Mouse (Mus musculus) gastrocnemius, postnatal 25 days (tissue): ENCODE results near the gene Nlgn1. TPM values are rescaled to one million over a fixed set of nuclear protein-coding genes. Genes with fewer than 3 reads are reported as not detected.
"Not testable (repeated sequence)": the region's sequence is repeated elsewhere in the genome, so short reads cannot be mapped to it uniquely, and the experiment has no call there.

Experiments
- DNase-seq: peaks from one replicate; pipeline ENCODE4 v3.0.0; 2022
- total RNA-seq, 2 experiments: library from RNA; stranded (reverse); gene quantifications; 1 replicate in 1 of 2; 2 replicates in 1 of 2; pipeline ENCODE4 v1.2.3; 2021

Nlgn1 gene
- total RNA-seq, 2 experiments from 2014 or later, result 0.26 TPM; not detected in 1

DNA sequence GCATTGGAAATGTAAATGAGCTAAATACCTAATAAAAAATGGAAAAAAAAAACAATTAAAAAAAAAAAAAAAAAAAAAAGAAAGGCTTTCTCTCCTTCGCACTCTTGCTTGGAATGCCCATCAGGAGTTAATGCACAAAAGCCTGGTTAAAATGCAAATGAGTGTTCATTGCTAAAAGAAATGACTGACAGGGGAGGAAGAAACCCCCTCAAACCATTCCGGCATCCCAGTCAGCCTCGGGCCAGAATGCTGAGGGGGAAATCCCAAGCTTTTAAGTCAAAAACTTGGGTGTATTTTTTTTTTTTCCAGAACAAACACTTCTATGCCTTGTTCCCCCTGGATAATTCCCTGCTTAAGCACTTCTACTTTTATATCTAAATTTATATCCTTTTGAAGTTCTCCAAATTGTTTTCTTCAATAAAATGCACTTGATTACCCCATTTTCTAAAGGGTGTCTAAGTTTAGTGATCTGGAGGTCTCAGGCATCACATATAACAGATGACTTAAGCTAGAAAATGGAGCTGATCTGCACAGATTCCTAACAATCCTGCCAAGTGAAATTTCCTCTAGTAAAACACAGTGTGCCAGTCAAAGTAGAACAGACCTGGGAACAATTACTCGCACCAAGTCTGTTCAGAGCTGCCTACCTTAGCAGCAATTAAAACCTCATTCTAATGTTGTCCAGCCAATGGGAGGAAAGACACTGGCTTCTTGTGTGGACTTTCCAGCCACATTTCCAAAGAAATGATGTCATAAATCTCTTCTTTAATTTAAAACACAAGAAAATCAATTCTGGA, 686.2 kb downstream of the Nlgn1 start:
- DNase-seq, result no peak

GRCm38 (mm10) chr3:25629198-25629597, 703.1 kb downstream of the Nlgn1 start:
- DNase-seq, result no peak

DNA sequence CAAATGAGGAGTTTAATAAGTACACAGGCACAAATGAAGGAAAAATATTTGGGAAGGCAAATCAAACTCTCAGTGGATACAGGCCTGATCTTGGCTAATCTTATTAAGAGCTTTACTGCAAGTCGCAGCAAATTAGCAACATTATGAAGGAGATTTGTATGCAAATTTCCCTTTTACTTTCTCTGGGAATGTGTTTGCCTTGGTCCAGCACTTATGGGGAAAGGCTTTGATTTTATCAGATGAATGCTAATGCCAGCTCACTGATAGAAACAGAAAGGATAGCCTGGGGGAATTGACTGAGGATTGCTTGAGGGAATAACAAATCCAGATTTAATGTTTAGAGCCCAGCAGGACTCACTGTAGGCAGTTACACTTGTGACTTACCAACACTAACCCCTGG, 725.7 kb downstream of the Nlgn1 start:
- no peak for DNase-seq

- DNase-seq, result no peak
Measured at GRCm38 (mm10) chr3:25597513-25597912, 734.7 kb downstream of the Nlgn1 start.

- DNase-seq, result no peak
Measured at GRCm38 (mm10) chr3:25575526-25575925, 756.7 kb downstream of the Nlgn1 start.

GRCm38 (mm10) chr3:25574840-25575239, 757.4 kb downstream of the Nlgn1 start:
- DNase-seq, result no peak

GRCm38 (mm10) chr3:25558513-25558912, 773.7 kb downstream of the Nlgn1 start:
- DNase-seq, result not testable (repeated sequence)

DNA sequence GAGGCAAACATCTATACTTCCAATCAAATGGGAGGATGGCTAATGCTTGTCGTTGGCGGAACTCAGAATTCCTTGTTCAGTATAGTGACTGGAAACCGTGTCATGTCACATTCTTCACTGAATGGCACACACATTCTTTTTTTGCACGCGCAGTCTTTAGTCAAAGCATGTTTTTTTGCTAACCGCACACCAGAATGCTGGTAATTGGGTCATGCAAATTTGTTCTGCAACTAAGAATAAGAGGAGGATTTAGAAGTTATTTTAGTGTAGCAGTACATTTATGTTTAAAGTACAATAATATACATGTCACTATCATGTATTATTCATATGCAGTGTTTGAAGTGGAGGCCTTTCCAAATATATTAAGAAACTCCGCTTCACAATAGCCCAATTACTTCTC, 783.2 kb downstream of the Nlgn1 start:
- not testable (repeated sequence) for DNase-seq

GRCm38 (mm10) chr3:25524236-25524635, 808.0 kb downstream of the Nlgn1 start:
- DNase-seq, result not testable (repeated sequence)

DNA sequence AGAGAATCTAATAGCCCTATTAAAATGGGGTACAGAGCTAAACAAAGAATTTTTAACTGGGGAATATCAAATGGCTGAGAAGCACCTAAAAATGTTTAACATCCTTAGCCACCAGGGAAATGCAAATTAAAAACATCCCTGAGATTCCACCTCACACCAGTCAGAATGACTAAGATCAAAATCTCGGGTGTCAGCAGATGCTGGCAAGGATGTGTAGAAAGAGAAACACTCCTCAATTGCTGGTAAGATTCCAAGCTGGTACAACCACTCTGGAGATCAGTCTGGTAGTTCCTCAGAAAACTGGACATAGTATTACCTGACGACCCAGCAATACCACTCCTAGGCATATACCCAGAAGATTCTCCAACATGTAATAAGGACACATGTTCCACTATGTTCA, 869.2 kb downstream of the Nlgn1 start:
- no peak for DNase-seq

DNA sequence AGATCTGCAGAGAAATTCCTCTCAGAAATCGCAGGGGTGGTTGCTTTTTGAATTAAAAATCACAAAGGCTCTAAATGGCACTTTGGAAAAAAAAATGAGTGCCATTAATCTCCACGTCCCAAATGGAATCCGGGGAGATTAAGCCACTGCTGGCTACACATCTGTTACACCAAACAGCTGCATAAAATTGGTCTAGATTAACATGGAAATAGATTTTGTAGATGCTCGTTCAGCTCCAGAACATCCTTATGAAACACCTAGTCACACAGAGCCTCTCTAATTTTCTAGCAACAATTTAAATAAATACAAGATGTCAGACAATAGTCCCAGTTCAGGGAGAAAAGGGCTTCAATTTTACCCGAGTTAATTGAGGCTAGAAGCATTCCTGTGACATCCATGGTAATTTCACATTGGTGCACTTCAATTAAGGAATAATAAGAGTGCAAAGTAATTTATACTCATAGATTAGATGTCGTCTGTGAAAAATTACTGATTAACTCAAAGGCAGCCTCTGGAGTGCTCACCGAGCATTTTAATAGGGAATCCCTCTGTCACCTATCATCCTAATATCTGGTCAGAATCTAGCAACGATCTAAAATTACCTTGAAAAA, 875.9 kb downstream of the Nlgn1 start:
- DNase-seq, result no peak

DNA sequence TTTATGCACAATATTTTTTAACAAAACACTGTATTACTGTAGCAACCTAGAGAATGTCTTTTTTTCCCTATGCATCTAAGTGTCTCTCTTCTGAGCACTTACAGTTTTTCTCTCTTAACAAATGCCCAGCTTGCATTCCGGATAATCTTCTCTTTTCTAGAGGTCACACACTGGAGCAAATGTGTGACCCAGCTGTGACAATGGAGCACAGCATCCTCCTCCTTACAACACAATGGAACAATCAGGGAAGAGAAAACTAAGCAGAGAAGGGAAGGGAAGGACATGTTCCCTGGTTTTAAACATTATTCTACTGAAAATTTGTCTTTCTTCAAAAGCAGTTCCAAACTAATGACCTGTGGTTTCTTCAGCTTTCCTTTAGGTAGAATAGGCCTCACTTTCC, 879.9 kb downstream of the Nlgn1 start:
- no peak for DNase-seq

GRCm38 (mm10) chr3:25450471-25450870, 881.8 kb downstream of the Nlgn1 start:
- no peak for DNase-seq

DNA sequence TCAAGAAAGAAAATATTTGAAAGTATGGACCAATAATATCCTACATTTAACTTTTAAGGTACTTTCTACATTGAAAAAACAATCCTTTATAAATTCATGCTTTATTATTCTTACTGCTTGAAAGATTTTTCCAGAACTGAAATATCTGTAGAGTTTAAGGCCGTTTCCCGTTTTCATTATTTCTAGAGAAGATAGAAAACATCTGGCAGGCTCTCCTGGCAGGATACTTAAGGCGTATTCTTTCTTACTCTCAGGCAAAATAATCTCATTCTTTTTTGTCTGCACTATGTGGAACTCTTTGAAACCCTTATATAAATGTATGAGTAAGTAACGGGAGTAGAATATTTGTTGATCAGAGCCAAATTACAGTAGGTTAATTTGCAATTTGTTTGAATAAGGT, 882.9 kb downstream of the Nlgn1 start:
- DNase-seq, result no peak

DNA sequence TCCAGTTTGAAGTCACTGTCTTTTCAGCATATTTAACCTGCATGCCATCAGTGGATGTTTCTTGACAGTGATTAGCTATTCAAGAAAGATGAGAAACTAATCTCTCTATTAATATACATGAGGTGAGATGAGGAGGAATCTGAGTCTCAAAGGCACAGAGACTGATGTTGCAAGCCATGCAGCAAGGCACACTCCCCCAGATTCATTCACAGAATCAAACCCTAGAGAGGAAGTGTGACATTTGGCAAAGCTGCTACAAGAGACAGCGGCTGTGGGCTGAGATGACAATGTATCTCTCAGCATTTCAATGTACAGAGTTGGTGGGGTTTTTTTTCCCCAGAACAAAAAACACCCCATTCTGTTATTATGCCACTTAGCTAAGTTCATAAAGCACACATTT, 885.1 kb downstream of the Nlgn1 start:
- no peak for DNase-seq

DNA sequence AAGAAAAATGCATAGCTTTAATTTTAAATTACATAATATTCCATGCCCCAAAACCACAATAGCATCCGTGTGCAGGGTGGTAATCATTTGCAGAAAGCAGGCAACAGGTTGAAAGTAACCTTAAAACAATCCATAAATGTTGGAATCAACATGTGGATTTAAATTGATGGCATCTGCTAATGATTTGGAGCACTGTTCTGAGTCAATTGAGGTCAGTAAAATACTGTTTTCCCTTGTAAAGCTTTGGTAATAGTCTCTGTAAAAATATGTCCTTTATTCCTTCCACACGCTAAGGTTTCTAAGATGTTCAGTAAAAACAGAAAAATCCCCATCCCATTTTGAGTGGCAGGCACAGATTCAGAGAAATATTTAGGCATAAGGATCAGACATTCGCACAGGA, 888.6 kb downstream of the Nlgn1 start:
- DNase-seq, result no peak

DNA sequence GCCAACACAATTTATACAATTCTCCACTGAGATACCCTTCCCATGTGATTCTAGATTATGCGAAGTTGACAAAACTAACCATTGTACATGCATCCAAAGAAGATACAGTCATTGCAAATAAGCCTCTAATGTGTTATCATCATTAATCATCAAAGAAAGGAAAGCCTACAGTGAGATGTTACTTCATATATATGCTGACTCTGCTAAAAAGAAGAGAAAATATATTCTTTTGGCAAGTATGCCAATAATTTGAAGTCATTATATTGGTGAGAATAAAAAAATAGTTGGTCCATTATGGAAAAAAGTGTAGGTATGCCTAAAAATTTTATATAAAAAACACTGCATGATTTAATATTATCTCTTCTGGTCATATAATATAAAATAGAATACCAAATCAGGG, 889.6 kb downstream of the Nlgn1 start:
- no peak for DNase-seq

DNA sequence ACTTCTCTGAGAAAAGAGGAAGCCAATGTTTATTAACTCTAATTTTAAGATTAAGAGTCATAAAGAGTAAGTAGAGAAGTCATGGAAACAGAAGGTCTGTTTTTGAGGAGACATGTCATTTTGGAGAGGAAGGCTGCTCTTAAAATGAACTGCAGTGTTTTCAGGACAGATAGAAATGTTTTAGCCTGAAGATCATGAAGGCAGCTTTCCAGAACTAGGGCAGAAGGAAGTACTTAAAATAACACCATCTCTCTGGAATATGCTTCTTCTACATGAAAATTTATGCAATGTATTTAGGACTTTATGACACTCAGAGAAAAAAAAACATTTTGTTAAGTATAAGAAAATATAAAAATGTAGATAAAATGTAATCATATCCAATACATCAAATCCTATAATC, 905.3 kb downstream of the Nlgn1 start:
- DNase-seq, result no peak

DNA sequence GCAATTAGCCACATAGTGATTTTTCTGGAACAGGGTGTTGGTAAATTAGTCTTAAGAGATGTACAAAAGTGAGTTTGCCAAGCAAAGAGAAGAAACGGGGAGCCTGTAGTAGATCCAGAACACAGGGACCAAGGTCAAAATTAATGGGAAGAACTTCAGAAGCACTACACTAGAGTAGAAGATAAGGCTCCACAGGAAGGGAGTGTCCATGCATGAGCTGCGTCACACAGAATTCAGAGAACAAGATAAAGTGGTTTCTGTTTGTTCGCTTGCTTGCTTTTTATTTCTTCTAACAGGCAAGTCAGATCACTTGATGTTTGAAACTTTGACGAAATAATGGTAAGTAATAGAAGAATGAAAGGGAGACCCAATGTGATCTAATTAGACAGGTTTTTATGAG, 920.3 kb downstream of the Nlgn1 start:
- DNase-seq, result no peak
